Mouse (Mus musculus): Measurements from ENCODE around the gene Otub1.

GRCm38 (mm10) chr19:7197445-7197844 lies 8.7 kb downstream of the Otub1 start:
- TF ChIP-seq EP300 (IDR thresholded peaks at IDR 0.05; ENCODE audit: low read depth): no peak
- TF ChIP-seq CTCF (IDR thresholded peaks at IDR 0.05; ENCODE audit: low read depth): no peak

All from liver, embryonic 14.5 days (tissue).